Mouse (Mus musculus): ENCODE results near the gene Rab44.

DNA sequence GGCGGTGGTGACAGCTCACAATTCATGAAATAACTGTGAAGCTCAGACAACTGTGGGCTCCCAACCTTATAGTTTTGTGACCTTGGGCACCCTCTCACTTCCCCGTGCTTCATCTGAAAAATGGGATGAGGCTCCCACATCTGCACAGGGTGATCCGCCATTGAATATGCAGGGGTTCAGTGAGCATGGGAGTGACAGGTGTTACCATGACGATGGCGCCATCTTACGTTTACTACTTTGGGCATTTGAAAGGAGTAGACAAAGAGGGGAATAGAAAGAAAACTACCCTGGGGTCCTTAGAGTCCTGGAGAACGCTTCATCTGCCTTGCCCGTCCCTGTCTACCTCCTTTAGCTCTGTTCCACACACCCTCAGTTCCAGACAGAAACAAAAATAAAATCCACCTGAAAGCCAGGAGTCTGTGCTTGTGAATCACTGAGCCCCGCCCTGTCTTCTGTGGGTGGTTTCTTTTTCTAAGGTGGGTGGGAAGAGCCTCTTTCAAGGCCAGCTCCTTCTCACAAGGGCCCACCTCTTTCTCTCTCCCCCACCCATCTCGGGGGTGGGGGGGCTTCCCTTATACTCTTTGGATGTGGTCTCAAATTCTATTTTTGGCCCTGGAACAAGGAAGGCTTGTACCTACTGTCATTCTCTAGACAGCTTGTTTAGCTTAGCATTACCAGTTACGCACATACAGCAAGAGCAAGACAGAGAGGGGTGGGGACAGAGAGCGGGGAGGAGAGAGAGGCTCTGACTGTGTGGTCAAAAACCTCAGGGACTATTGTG lies 41.6 kb downstream of the Rab44 start:
- no peak for TF ChIP-seq CTCF (IDR thresholded peaks at IDR 0.05; ENCODE audit: low read depth)
- TF ChIP-seq EP300 (IDR thresholded peaks at IDR 0.05; ENCODE audit: low read depth) = no peak
